Mouse (Mus musculus): ENCODE results near the gene Lck.
A peak's percentile ranks its signal among the peaks of the same experiment; 100 is the strongest.
"Not testable (repeated sequence)": the region's sequence is repeated elsewhere in the genome, so short reads cannot be mapped to it uniquely, and the experiment has no call there.

Gene Lck

DNA sequence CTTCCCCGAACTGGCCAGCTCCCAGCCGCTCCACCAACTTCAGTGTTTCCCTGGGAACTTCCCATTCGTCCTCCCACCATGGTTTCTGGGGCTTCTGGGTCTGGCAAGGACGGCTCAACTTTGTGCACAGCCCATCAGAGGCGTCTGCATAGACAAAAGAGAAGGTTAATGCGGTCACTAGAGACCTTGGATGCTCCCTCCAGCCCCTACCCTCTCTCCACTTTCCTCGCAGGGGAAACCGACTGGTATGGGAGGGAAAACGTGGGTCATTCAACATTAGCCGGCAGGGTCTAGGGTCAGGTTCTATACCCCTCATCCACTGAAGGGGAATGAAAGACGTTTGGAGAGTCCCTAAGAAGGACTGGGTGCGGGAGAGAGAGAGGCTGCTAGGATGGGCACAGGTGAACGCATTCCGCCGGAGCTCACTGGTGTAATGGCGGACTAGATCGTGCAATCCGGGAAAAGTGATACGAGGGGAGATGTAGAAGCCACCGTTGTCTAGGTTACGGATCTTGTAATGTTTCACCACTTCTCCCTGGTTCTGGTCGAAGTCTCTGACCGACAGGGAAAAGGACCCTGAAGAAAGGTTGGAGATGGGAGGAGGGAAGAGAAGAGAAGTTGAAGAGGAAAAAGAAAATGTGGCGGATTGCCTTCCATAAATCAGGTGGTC is 17.4 kb downstream of the Lck start:
- DNase-seq (ENCODE audit: low spot score in 2 of 2): no peak

DNA sequence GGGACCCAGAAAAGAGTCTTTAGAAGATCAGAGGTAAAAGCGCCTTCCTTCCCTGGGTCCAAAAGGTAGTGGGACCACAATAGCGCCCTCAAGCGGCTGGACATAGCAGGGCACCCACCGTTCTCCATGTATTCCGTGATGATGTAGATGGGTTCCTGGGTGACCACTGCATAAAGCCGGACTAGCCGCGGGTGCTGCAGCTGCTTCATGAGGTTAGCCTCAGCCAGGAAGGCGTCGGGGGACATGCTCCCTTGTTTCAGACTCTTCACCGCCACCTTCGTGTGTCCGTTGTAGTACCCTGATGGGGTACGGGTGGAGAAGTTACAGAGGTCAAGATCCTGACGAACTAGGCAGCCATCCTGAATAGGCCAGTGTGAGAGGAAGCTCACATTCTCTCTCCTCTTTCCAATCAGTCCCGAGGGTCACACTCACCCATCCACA is 18.0 kb downstream of the Lck start:
- DNase-seq (ENCODE audit: low spot score in 2 of 2): peak in 1 of 2 experiments; percentile 42

DNA sequence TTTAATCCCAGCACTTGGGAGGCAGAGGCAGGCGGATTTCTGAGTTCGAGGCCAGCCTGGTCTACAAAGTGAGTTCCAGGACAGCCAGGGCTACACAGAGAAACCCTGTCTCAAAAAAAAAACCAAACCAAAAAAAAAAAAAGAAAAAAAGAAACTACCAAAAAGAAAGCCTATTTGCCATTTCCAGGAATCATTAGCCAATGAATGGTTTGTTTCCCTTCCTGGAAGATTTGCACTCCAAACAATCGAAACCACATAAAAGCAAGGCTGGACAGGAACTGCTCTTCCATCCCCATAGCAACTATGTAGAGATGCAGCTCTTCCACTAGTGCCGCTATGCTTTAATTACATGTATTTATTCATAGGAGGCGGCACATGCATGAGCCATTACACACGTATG is 18.9 kb downstream of the Lck start:
- not testable (repeated sequence) for DNase-seq (ENCODE audit: low spot score in 2 of 2)

DNA sequence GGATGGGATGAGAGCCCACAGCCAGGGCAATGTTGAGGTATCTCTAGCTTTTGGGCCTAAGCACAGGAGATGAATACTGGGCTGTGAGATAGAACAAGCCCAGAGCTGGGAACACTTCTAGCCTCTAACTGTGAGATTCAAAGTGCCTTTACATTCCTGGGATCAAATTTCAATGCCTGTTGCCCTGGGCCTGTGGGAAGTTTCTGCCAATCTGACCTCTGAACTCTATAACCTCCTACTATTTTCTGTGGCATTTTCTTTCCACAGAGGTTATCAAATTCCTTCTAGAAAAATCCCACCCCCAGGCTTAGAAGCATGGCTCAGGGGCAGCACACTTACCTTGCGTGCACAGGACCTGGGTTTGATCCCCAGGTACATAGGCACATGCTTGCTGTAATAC is 23.1 kb downstream of the Lck start:
- DNase-seq (ENCODE audit: low spot score in 2 of 2): no peak

DNA sequence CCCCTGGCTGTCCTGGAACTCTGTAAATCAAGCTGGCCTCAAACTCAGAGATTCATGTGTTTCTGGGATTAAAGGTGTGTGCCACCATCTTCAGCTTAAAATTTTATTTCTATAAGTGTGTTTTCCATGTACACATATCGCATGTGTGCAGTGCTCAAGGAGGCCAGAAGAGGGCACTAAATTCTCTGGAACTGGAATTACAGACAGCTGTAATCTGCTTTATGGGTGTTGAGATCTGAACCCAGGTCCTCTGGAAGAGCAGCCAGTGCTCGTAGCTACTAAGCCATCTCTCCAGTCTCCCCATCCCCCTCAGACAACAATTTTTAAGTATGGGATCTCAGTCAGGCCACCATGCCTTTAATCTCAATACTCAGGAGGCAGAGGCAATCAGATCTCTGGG is 24.1 kb downstream of the Lck start:
- no peak for DNase-seq (ENCODE audit: low spot score in 2 of 2)

DNA sequence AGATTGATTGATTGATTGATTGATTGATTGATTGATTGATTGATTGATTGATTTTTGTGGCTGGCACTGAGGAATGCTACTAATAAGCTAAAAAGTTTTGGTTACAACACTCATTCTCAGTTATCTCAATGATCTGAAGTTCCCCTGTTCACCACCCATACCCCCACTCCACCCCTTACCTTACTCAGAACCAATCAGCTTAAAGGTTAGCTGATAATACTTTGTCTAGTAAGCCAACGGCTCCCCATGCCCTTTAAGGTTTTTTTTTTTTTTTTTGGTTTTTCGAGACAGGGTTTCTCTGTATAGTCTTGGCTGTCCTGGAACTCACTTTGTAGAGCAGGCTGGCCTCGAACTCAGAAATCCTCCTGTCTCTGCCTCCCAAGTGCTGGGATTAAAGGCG is 25.8 kb downstream of the Lck start:
- not testable (repeated sequence) for DNase-seq (ENCODE audit: low spot score in 2 of 2)

DNA sequence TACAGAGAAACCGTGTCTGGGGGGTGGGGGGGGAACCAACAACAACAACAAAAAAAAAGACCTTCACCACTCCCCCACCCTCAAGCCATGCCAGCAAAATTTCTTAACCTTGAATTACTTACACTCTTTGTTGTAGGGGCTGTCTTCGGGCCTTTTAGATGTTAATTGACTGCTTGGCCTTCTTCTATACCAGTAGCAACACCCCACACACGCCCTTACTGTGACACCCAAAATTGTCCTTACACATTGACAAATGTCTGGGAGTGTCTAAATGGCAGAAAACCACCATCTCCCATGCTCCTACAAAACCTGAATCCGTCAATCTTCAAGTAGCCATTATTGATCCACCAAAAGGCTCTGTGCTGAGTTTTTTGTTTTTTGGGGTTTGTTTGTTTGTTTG is 29.3 kb downstream of the Lck start:
- no peak for DNase-seq (ENCODE audit: low spot score in 2 of 2)

DNA sequence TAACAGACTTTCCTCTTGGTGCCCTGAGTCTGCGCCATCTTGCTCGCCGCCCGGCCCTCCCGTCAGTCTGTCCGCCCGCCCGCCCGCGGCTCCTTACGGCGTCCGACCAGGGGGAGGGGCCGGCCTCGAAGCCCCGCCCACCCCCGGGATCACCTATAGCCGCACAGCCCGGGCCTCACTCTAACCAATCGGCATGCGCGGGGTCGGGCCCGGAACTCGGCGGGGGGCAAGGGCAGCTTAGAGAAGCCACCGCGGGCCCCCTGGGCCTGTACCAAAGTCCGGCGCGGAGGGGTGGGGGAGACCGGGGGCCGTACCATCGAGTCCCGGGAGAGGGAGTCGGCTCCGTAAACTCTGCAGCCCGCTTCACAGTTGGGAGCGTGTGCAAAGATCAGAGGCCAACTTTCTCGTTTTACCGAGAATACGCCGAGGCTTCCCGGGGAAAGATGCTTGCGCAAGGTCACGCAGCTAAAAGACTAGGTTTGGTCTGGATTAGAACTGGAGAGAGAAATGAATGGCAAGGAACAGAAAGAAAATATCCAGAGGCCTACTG is 30.8 kb downstream of the Lck start, which contains the start of gene Hdac1:
Hdac1 (minus strand) TSS at position 122 of the 550 bp plus-strand sequence.
- DNase-seq (ENCODE audit: low spot score in 2 of 2): peak; percentile 94 to 96

DNA sequence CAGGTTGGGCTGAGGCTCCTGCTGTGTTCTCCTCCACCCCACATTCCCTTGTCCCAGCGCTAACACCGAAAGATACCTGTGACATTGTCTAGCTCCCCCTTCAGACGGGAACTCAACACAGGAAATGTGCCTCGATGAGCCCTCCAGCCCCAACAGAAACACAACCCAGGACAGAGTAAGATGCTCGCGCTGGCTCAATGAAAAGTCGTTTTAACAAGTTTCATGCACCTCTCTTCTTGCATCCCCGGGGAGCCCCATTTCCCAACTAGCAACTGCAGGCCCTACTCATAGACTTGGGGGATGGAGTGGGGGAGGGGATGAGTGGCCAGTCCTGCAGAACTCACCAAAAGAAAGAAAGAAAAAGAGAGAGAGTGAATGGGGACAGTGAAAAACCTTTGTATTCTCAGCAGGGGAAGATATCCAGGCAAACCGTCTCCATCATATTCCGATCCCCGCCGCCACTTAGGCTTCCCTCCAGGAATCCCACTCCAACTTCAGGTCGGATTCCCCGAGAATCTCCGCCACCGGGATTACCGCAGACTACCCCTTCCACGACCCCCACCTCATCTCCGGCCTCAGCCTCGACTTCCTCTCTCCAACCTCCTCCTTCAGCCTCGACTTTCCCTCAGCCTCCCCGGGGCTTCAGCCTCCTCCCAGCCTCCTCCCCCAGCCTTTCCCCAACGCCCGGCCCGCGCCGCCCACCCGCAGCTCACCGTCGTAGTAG is 31.4 kb downstream of the Lck start:
- DNase-seq (ENCODE audit: low spot score in 2 of 2): no peak

DNA sequence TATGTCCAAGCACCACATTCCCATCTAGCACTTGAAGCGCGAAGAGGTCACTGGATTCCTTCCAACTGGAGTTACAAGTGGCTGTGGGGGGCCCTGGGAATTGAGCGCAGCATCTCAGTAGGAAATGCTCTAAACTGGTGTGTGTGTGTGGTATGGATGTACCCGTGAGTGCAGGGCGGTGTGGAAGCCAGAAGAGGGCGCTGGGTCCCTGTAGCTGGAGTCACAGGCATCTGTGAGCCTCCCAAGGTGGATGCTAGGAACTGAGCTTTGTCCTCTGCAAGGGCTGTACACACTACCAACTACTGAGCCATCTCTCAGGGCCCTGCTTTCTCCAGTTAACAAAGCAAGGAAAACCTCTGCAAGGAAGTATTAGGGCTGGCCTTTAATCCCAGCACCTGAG is 33.4 kb downstream of the Lck start:
- DNase-seq (ENCODE audit: low spot score in 2 of 2): no peak

DNA sequence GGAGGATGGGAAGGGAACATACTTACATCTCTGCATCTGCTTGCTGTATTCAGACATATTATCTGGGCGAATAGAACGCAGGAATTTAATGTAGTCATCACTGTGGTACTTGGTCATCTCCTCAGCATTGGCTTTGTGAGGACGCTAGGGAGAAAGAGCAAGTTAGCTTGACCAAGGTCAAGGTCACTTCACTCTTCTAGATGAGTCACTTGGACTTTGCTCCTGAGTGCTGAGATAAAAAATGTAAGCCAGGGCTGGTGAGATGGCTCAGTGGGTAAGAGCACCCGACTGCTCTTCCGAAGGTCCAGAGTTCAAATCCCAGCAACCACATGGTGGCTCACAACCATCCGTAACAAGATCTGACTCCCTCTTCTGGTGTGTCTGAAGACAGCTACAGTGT is 44.5 kb downstream of the Lck start:
- not testable (repeated sequence) for DNase-seq (ENCODE audit: low spot score in 2 of 2)

DNA sequence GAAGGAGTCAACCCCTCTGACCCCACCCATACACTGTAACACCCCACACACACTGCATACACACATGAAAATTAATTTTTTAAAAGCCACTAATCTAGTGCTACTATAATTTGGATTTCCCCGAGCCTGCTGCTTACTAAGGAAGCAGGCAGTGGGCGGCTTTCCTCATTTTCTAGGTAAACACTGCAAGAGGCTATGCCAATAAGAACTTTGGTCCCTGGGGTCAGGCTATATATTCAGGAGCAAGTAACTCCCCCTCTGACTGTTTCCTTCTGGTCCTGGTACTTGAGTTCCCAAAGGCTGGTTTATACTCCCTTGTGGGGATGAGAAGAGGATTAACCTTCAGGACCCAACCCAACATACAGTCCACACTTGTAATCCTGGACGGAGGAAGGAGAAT is 47.6 kb downstream of the Lck start:
- no peak for DNase-seq (ENCODE audit: low spot score in 2 of 2)

DNA sequence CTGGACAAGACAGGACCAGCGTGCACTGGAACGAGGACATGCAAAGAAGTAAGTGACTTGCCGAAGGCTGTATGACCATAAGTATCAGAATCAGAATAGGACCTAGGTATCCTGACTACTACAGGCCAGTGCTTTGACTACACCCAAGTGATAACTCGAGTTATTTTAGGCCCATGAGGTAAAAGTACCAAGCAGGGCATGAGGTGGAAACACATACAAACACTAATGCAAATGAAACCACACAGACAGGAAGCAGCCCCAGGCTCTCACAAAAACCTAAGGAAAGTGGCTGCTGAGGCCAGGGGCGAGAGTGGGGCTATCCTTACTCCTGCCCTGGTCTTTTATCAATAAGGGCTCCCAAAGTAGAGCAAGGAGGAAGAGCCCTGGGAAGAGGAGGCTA is 48.1 kb downstream of the Lck start:
- no peak for DNase-seq (ENCODE audit: low spot score in 2 of 2)

DNA sequence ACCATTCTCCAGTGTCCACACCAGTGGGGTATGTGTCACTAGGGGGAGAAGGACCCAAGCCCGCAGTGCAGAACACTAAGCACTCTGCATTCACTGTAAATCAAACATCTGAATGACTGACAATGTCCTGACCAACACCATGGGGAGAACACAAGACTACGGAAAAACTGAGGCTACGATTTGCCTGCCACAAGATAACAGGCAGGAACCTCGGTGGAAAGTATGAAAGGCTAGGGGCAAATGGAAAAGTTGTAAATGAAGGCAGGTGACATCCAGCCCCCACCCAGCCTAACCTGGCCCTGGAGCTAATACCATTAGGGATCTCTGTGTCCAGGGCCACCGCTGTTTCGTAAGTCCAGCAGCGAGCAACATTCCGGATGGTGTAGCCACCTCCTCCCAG is 54.9 kb downstream of the Lck start:
- no peak for DNase-seq (ENCODE audit: low spot score in 2 of 2)

DNA sequence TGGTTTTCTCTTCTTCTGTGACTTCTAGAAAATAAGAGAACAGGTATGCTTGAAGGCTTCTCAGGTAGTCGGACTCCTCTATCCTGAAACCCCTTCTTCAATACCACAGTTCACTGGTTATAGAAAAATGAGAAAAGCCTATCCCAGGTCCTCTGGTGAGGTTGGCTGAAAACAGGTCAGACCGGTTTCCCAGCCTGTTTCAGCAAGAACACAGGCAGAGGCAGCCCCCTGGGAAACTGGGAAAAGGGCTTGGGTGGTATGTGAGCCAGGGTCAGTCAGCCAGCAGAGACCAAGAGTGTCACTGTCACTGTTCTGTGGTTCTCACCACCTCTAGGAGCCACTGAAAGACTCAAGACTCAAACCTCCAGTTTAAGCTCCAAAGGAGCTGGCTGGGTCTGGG is 56.5 kb downstream of the Lck start:
- no peak for DNase-seq (ENCODE audit: low spot score in 2 of 2)

DNA sequence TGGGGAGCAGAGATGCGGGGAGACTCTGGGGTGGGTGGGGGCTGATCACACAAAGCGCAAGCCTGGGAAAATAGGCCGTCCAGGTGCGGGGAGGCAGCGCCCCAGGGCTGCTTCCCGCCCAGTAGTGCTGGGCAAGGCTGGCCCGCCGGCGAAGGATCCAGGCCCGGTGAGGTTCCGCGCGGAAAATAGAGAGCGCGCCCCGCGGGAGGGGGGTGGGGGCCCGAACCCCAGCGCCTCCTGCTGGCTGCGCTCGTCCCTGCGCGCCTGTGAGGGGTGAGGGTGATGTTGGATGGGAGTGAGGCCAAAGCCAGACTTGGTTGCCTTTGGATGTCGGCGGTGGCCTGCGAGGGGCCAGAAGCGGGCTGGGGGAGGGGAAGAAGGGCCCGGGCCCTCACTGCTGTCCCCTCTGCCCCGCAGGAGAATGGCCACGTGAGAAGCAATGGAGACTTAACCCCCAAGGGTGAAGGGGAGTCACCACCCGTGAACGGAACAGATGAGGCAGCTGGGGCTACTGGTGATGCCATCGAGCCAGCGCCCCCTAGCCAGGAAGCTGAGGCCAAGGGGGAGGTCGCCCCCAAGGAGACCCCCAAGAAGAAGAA is 59.0 kb downstream of the Lck start:
- peak in 1 of 2 experiments; percentile 21 for DNase-seq (ENCODE audit: low spot score in 2 of 2)

DNA sequence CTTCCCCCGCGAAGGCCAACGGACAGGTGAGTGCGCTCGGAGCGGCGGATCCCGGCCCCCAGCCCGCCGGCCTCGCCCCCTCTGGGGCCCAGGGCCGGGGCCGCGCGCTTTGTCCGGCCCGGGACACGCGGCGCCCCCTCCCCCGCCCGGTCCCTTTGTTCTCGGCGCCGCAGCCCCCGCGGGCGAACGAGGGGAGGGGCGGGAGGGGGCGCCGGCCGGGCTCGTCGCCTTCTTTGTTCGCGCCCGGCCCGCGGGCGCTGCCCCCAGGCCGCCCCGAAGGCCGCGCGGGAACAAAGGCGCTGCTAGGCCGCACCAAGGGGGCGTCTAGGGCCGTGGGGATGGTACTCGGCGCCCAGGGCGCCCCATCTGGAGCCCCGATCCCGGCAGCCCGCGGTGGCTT is 59.5 kb downstream of the Lck start:
- no peak for DNase-seq (ENCODE audit: low spot score in 2 of 2)

DNA sequence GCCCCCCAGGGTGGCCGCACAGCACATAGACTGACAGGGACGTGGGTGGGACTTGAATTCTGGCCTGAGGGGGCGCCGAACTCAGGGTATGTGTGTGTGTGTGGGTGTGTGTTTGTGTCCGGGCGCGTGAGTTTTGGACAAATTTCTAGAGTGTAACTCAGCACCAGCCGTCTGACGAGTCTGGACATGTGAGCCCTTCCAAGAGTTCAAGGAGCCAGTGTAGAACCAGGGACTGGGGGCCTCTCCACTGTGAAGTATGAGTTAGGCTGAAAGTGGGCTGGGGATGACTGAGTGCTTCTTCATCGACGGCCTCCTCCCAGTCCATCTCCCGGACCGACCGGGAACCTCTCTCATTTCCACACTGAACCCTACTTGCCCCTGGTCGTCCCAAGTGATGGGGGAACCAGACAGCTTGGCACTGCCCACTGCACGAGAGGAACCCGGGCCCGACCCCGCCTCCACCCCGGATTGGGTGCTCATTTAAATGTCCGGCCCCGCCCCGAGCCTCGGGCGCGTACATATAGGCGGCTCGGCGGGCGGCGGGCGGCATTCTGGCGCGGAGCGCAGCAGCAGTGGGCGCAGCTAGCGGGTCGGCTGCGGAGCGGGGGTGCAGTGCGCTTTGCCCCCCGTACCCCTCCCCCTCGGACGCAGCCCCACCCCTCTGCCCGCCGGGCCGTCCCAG is 60.2 kb downstream of the Lck start, which contains the start of gene Marcksl1:
Marcksl1 (plus strand) TSS at position 496 of the 682 bp plus-strand sequence.
- DNase-seq (ENCODE audit: low spot score in 2 of 2): peak; percentile 62 to 68

DNA sequence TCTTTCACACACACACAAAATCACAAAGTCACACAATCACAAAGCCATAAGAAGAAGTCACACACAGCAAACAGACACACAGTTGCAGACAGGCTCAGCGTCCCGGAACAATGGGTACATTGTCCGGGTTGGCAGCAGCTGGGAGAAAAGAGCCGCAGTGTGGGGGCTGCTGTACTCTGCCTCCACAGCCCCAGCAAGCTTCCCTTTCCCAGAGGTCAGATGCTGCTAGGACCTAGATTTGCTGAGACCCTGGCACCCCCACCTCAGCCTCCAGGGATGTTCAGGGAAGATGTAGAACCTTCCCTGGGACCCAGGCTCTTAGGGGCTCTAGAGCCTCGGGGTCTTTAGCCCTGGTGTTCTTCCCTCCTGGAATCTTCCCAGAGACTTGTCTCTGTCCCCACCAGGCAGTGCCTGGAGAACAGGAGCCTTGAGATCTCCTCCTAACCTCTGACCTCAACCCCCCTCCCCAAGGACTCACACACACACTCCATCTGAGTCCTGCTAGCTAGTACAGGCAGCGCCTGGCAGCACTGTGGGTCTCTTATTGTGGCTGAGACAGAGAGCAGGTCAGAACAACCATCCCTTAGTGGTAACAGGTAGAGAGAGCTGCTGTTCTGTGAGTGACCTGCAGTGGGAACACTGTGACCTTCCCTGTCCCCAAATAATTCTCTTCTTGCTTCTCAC is 61.9 kb downstream of the Lck start:
- no peak for DNase-seq (ENCODE audit: low spot score in 2 of 2)

DNA sequence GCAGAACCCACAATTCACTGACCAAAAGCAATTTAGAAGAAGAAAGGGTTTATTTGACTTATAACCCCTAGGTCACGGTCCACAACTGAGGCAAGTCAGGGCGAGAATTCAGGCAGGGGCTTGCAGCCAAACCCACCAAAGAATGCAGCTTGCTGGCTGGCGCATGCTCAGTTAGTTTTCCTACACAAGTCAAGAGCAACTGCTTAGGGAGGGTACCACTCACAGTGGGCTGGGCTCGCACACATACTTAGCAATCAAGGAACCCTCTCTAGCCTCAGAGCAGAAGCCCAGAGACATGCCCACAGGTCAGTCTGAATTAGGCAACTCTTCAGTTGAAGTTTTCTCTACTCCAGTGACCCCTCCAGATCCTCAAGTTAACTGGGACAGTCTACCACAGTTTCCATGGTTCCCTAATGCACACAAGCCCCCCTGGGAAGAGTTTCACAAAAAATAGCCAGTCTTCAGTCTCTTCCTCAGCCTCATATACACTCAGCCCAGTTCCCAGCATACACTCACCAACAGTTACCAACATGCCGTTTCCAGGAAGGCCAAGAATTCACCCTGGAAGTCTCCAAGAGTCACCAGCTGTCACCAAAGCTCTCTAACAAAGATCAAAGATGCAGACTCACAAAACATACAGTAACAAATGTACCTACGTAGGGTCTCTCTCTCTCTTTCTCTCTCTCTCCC is 62.6 kb downstream of the Lck start:
- no peak for DNase-seq (ENCODE audit: low spot score in 2 of 2)

DNA sequence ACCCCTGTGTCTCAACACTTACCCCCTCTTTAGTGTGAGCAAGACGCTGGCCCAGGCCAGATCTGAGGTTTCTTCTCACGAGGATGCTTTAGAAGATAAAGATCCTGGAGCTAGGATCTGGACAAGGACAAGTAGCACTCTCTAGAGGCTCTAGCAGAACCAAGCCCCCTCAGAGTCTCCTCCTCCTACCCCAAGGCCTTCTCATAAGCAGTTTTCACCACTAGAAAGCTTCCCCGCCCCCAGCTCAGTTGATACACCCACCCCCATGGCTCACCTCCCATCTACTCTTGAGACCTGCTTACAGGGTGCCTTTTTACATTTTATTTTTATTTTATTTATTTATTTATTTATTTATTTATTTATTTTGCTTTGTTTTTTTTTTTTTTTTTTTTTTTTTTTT is 63.8 kb downstream of the Lck start:
- DNase-seq (ENCODE audit: low spot score in 2 of 2): no peak

Data from right cerebral cortex, postnatal 36 days (tissue).